Comparison of ENCODE assay signal across 13 mouse cellular contexts in the genomic region with DNA sequence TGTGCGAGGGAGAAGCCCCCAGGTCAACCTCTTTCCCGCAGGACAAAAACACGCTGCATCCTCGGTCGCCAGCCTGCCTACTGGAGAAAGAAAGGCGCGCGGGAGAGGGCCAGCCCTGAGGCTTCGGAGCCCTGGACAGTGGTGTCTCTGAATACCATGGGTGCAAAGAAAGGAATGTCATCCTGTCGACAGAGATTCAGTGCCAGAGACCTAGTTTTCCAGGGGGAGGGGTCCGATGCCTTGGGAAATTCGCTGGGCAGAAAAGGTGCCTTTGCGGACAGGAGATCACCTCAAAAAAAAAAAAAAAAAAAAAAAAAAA. TPM values are rescaled to one million over a fixed set of nuclear protein-coding genes. Genes with fewer than 3 reads are reported as not detected.
DNase-seq lines count a peak whose midpoint lies in the region; ATAC-seq and TF ChIP-seq lines count a peak whose summit lies in the region.
"Not testable (repeated sequence)": the region's sequence is repeated elsewhere in the genome, so short reads cannot be mapped to it uniquely, and the experiment has no call there.
"Had no signal": no experiment of that assay in that cellular context is flagged by ENCODE, and none has a peak within 500 bp of the region (broad histone marks: within the 10 kb centered on the region; RNA-seq: fewer than 3 reads in every experiment).

No protein-coding gene starts in this region.

- H3K27me3 ChIP-seq in forebrain, embryonic 14.5 days (replicated peaks; ENCODE audit: control insufficient read depth, insufficient read depth, low read length); heart, embryonic 15.5 days; hindbrain, embryonic 16.5 days (replicated peaks; ENCODE audit: control insufficient read depth, insufficient read depth, low read length); kidney, postnatal 0 days (ENCODE audit: insufficient read depth, low read length); lung, embryonic 16.5 days (ENCODE audit: control insufficient read depth, insufficient read depth, low read depth, low read length); midbrain, embryonic 14.5 days (ENCODE audit: control insufficient read depth, insufficient read depth, low read length); small intestine, adult 2 months (ENCODE audit: control insufficient read depth, insufficient read depth, low read length): not testable (repeated sequence)

- not testable (repeated sequence) for DNase-seq in forebrain, embryonic 14.5 days (ENCODE audit: low spot score); kidney, postnatal 0 days (ENCODE audit: low spot score); midbrain, embryonic 14.5 days

- not testable (repeated sequence) for H3K9ac ChIP-seq in forebrain, embryonic 14.5 days (ENCODE audit: low read length); heart, embryonic 15.5 days; hindbrain, embryonic 16.5 days (ENCODE audit: low read depth, low read length); kidney, postnatal 0 days (ENCODE audit: low read depth, low read length); lung, embryonic 16.5 days (ENCODE audit: low read length); midbrain, embryonic 14.5 days (replicated peaks; ENCODE audit: low read length)

- not testable (repeated sequence) for H3K9me3 ChIP-seq in forebrain, embryonic 14.5 days (replicated peaks; ENCODE audit: control insufficient read depth, low read length); heart, embryonic 15.5 days (replicated peaks); hindbrain, embryonic 16.5 days (ENCODE audit: control insufficient read depth, low read length); kidney, postnatal 0 days (replicated peaks; ENCODE audit: low read length); lung, embryonic 16.5 days (ENCODE audit: control insufficient read depth, low read length); midbrain, embryonic 14.5 days (ENCODE audit: control insufficient read depth, low read length)

- H3K27ac ChIP-seq in forebrain, embryonic 14.5 days (ENCODE audit: low read depth, low read length); heart, embryonic 15.5 days; hindbrain, embryonic 16.5 days (ENCODE audit: low read depth, low read length); kidney, postnatal 0 days; lung, embryonic 16.5 days (ENCODE audit: low read length); midbrain, embryonic 14.5 days (replicated peaks; ENCODE audit: low read depth, low read length); small intestine, adult 2 months (ENCODE audit: insufficient read depth, low read depth, low read length): not testable (repeated sequence)

- TF ChIP-seq POLR2A in small intestine, adult 2 months (IDR thresholded peaks at IDR 0.05; ENCODE audit: low read depth, low read length) = not testable (repeated sequence)

- not testable (repeated sequence) for H3K4me1 ChIP-seq in forebrain, embryonic 14.5 days (ENCODE audit: control insufficient read depth, insufficient read depth, low read length); heart, embryonic 15.5 days (replicated peaks); hindbrain, embryonic 16.5 days (ENCODE audit: control insufficient read depth, insufficient read depth, low read depth, low read length); kidney, postnatal 0 days (replicated peaks; ENCODE audit: insufficient read depth, low read length); lung, embryonic 16.5 days (replicated peaks; ENCODE audit: control insufficient read depth, insufficient read depth, low read length); midbrain, embryonic 14.5 days (ENCODE audit: control insufficient read depth, insufficient read depth, low read length); small intestine, adult 2 months (ENCODE audit: control insufficient read depth, insufficient read depth, insufficient read length, low read length)

- H3K4me2 ChIP-seq in forebrain, embryonic 14.5 days (ENCODE audit: low read length); hindbrain, embryonic 16.5 days (ENCODE audit: low read length); kidney, postnatal 0 days (ENCODE audit: low read length); midbrain, embryonic 14.5 days (ENCODE audit: low read length): not testable (repeated sequence)
- H3K4me2 ChIP-seq in heart, embryonic 15.5 days = peak overlapping the region; percentile 47
- peak overlapping the region; percentile 25; the same call in 1 of the 2 replicates for H3K4me2 ChIP-seq in lung, embryonic 16.5 days (ENCODE audit: low read depth, low read length)

- TF ChIP-seq CTCF in kidney, postnatal 0 days (IDR thresholded peaks at IDR 0.05; ENCODE audit: low read depth); small intestine, adult 2 months (IDR thresholded peaks at IDR 0.05; ENCODE audit: extremely low read depth, insufficient read length, insufficient replicate concordance, low read depth, low read length): not testable (repeated sequence)

- WGBS in forebrain, embryonic 14.5 days = 0% methylated on average over 5 of the region's 13 CpGs
- WGBS in heart, embryonic 15.5 days = 1% methylated on average over 7 of the region's 13 CpGs
- WGBS in hindbrain, embryonic 16.5 days = 0% methylated on average over 5 of the region's 13 CpGs
- WGBS in kidney, postnatal 0 days = 2% methylated on average over 5 of the region's 13 CpGs
- WGBS in lung, embryonic 16.5 days = 0% methylated on average over 5 of the region's 13 CpGs
- 2% methylated on average over 5 of the region's 13 CpGs for WGBS in midbrain, embryonic 14.5 days
- WGBS in small intestine, adult 2 months = 2% methylated on average over 8 of the region's 13 CpGs

- not testable (repeated sequence) for H3K36me3 ChIP-seq in forebrain, embryonic 14.5 days (ENCODE audit: control insufficient read depth, insufficient read depth, low read length); heart, embryonic 15.5 days; hindbrain, embryonic 16.5 days (ENCODE audit: control insufficient read depth, insufficient read depth, low read length); kidney, postnatal 0 days (ENCODE audit: insufficient read depth, low read length); lung, embryonic 16.5 days (ENCODE audit: control insufficient read depth, insufficient read depth, low read length); midbrain, embryonic 14.5 days (ENCODE audit: control insufficient read depth, insufficient read depth, low read length); small intestine, adult 2 months (ENCODE audit: control insufficient read depth, insufficient read depth, low read length)

- peak; percentile 5 for ATAC-seq in CD4-positive, CD25-positive, alpha-beta regulatory T cell, adult 4 months
- ATAC-seq in forebrain, embryonic 14.5 days = peak; percentile 18; the same call in 1 of the 2 replicates
- not testable (repeated sequence) for ATAC-seq in heart, embryonic 15.5 days (replicated peaks; ENCODE audit: insufficient number of reproducible peaks, insufficient read depth, low FRiP score, low read depth)
- ATAC-seq in hindbrain, embryonic 16.5 days = peak; percentile 35; the same call in 1 of the 2 replicates
- ATAC-seq in kidney, postnatal 0 days (replicated peaks; ENCODE audit: low FRiP score, low read depth) = peak; percentile 29
- ATAC-seq in lung, embryonic 16.5 days (ENCODE audit: low read depth) = 0 out of 2 replicates have a peak, but pooled peaks have one; percentile 21
- peak; percentile 38; the same call in 1 of the 2 replicates for ATAC-seq in midbrain, embryonic 14.5 days (ENCODE audit: low FRiP score, low TSS enrichment)

- not testable (repeated sequence) for H3K4me3 ChIP-seq in forebrain, embryonic 14.5 days (ENCODE audit: low read depth, low read length); hindbrain, embryonic 16.5 days (ENCODE audit: low read length); kidney, postnatal 0 days (replicated peaks; ENCODE audit: low read depth, low read length); lung, embryonic 16.5 days (ENCODE audit: low read length); midbrain, embryonic 14.5 days (replicated peaks; ENCODE audit: low read depth, low read length)
- H3K4me3 ChIP-seq in heart, embryonic 15.5 days = peak overlapping the region; percentile 26
- peak overlapping the region; percentile 31; the same call in 1 of the 2 replicates for H3K4me3 ChIP-seq in small intestine, adult 2 months (ENCODE audit: low read depth, low read length)

RNA-seq across cellular contexts. Expression of gene Gm20767, which starts 43.1 kb away (rescaled TPM):
- polyA plus RNA-seq in CD4-positive, CD25-positive, alpha-beta regulatory T cell, adult 4 months (2017; shearing (Covaris generic)) = not detected
- polyA plus RNA-seq in forebrain, embryonic 14.5 days (2014; fragmentation: Nextera tagmentation; extraction: Ambion mirVana) = not detected in 2 replicates
- not detected in 2 replicates for polyA plus RNA-seq in heart, embryonic 15.5 days (2015; fragmentation: Nextera tagmentation; extraction: Ambion mirVana)
- polyA plus RNA-seq in hindbrain, embryonic 16.5 days (2015; fragmentation: Nextera tagmentation; extraction: Ambion mirVana) = not detected in 2 replicates
- not detected in 2 replicates for polyA plus RNA-seq in kidney, postnatal 0 days (2015; fragmentation: Nextera tagmentation; extraction: Ambion mirVana)
- not detected in 2 replicates for polyA plus RNA-seq in lung, embryonic 16.5 days (2015; fragmentation: Nextera tagmentation; extraction: Ambion mirVana)
- polyA plus RNA-seq in midbrain, embryonic 14.5 days (2014; fragmentation: Nextera tagmentation; extraction: Ambion mirVana) = not detected in 2 replicates
- not detected in 2 replicates for polyA plus RNA-seq in small intestine, adult 2 months (2012; rRNA removed)
- polyA plus RNA-seq: adrenal gland, adult 2 months; embryonic facial prominence, embryonic 15.5 days; forebrain, embryonic 10.5 days; liver, embryonic 14.5 days; midbrain, embryonic 16.5 days had no signal

RNA-seq across cellular contexts. Expression of gene Gm21188, which starts 44.9 kb away (rescaled TPM):
- under 1 TPM; 0.24 TPM for polyA plus RNA-seq in CD4-positive, CD25-positive, alpha-beta regulatory T cell, adult 4 months (2017; shearing (Covaris generic))
- not detected in 2 replicates for polyA plus RNA-seq in forebrain, embryonic 14.5 days (2014; fragmentation: Nextera tagmentation; extraction: Ambion mirVana)
- not detected in 2 replicates for polyA plus RNA-seq in heart, embryonic 15.5 days (2015; fragmentation: Nextera tagmentation; extraction: Ambion mirVana)
- not detected in 2 replicates for polyA plus RNA-seq in hindbrain, embryonic 16.5 days (2015; fragmentation: Nextera tagmentation; extraction: Ambion mirVana)
- 0.12 and 0.19 TPM in 2 replicates for polyA plus RNA-seq in kidney, postnatal 0 days (2015; fragmentation: Nextera tagmentation; extraction: Ambion mirVana)
- polyA plus RNA-seq in lung, embryonic 16.5 days (2015; fragmentation: Nextera tagmentation; extraction: Ambion mirVana) = not detected in 2 replicates
- polyA plus RNA-seq in midbrain, embryonic 14.5 days (2014; fragmentation: Nextera tagmentation; extraction: Ambion mirVana) = not detected in 2 replicates
- 0.05 and 0.17 TPM in 2 replicates for polyA plus RNA-seq in small intestine, adult 2 months (2012; rRNA removed)
- polyA plus RNA-seq: adrenal gland, adult 2 months; embryonic facial prominence, embryonic 15.5 days; forebrain, embryonic 10.5 days; midbrain, embryonic 16.5 days had no signal
